Mouse (Mus musculus): Measurements from ENCODE around the gene Ifit1. TPM values are rescaled to one million over a fixed set of nuclear protein-coding genes. Genes with fewer than 3 reads are reported as not detected.

Gene Ifit1
- polyA plus RNA-seq, 1 experiment from 2014 or later, result 2.2 TPM

GRCm38 (mm10) chr19:34699300-34699699 lies 58.6 kb downstream of the Ifit1 start:
- H3K4me1 ChIP-seq (replicated peaks; ENCODE audit: control insufficient read depth, insufficient read depth, low read length), result no peaks in the 10 kb centered on the region
- H3K36me3 ChIP-seq (ENCODE audit: control insufficient read depth, insufficient read depth, low read length), result no peaks in the 10 kb centered on the region
- no peaks in the 10 kb centered on the region for H3K9me3 ChIP-seq (ENCODE audit: control insufficient read depth, low read length)
- no peak overlapping the region for H3K4me3 ChIP-seq (ENCODE audit: low read depth, low read length)
- ATAC-seq (replicated peaks; ENCODE audit: low FRiP score, low TSS enrichment, low read depth) (no peak), DNase-seq (ENCODE audit: low spot score) (no peak)
- no peak overlapping the region for H3K27ac ChIP-seq (ENCODE audit: low read depth)
- H3K27me3 ChIP-seq (replicated peaks; ENCODE audit: control insufficient read depth, insufficient read depth, low read length), result no peaks in the 10 kb centered on the region
- 85% methylated on average over 2 of the region's 2 CpGs for WGBS
- H3K4me2 ChIP-seq (ENCODE audit: low read length), result no peak overlapping the region
- H3K9ac ChIP-seq (ENCODE audit: low read length), result no peak overlapping the region

Other genes with a start within 250 kb of the Ifit1 start
- 3.2 and 3.3 TPM in 2 replicates for gene Ch25h, start 165.7 kb upstream of the Ifit1 start, polyA plus RNA-seq (2014; fragmentation: Nextera tagmentation; extraction: Ambion mirVana)
- 28.2 and 31.3 TPM in 2 replicates for gene Lipa, start 113.4 kb upstream of the Ifit1 start, polyA plus RNA-seq (2014; fragmentation: Nextera tagmentation; extraction: Ambion mirVana)
- 8.9 and 10.3 TPM in 2 replicates for gene Ifit2, start 90.2 kb upstream of the Ifit1 start, polyA plus RNA-seq (2014; fragmentation: Nextera tagmentation; extraction: Ambion mirVana)
- gene Ifit3, start 57.3 kb upstream of the Ifit1 start, polyA plus RNA-seq (2014; fragmentation: Nextera tagmentation; extraction: Ambion mirVana), result 0.60 and 0.90 TPM in 2 replicates
- gene Ifit1bl1, start 38.9 kb upstream of the Ifit1 start, polyA plus RNA-seq (2014; fragmentation: Nextera tagmentation; extraction: Ambion mirVana), result 0.18 TPM in 1 of 2 replicates, not detected in the other
- gene Ifit3b, start 32.9 kb upstream of the Ifit1 start, polyA plus RNA-seq (2014; fragmentation: Nextera tagmentation; extraction: Ambion mirVana), result 0.11 and 0.15 TPM in 2 replicates
- 0.14 and 0.17 TPM in 2 replicates for gene Ifit1bl2, start 128 bp upstream of the Ifit1 start, polyA plus RNA-seq (2014; fragmentation: Nextera tagmentation; extraction: Ambion mirVana)
- 3.9 and 5.1 TPM in 2 replicates for gene Slc16a12, start 106.4 kb downstream of the Ifit1 start, polyA plus RNA-seq (2014; fragmentation: Nextera tagmentation; extraction: Ambion mirVana)
- 9.3 and 10.6 TPM in 2 replicates for gene Pank1, start 238.6 kb downstream of the Ifit1 start, polyA plus RNA-seq (2014; fragmentation: Nextera tagmentation; extraction: Ambion mirVana)

Measured in intestine, embryonic 14.5 days (tissue).